Mouse (Mus musculus): ENCODE results near the gene 1810049J17Rik. TPM values are rescaled to one million over a fixed set of nuclear protein-coding genes. Genes with fewer than 3 reads are reported as not detected.

The 1810049J17Rik gene
- polyA plus RNA-seq, 1 experiment from 2014 or later, result not detected

GRCm38 (mm10) chr15:12362001-12362700 lies 40.5 kb upstream of the 1810049J17Rik start:
- Histone ChIP-seq H3K27me3 (replicated peaks; ENCODE audit: low read depth, poor library complexity, severe bottlenecking) (no peaks in the 10 kb centered on the region), H3K36me3 (replicated peaks) (peaks cover 18% of the 10 kb centered on the region), H3K4me1 (peaks cover 8% of the 10 kb centered on the region), H3K4me3 (no peak overlapping the region), H3K27ac (replicated peaks) (no peak overlapping the region), H3K9me3 (no peaks in the 10 kb centered on the region)
- no peak for DNase-seq (ENCODE audit: low spot score)
- WGBS, result 91% methylated on average over 14 of the region's 14 CpGs

GRCm38 (mm10) chr15:12360519-12361212 lies 39.0 kb upstream of the 1810049J17Rik start:
- Histone ChIP-seq H3K27me3 (replicated peaks; ENCODE audit: low read depth, poor library complexity, severe bottlenecking) (no peaks in the 10 kb centered on the region), H3K9me3 (no peaks in the 10 kb centered on the region), H3K36me3 (replicated peaks) (peaks cover 33% of the 10 kb centered on the region), H3K27ac (replicated peaks) (no peak overlapping the region), H3K4me3 (no peak overlapping the region), H3K4me1 (peaks cover under 1% of the 10 kb centered on the region)
- 80% methylated on average over 19 of the region's 19 CpGs for WGBS
- DNase-seq (ENCODE audit: low spot score), result no peak

- Histone ChIP-seq H3K36me3 (replicated peaks) (peaks cover 54% of the 10 kb centered on the region), H3K27me3 (replicated peaks; ENCODE audit: low read depth, poor library complexity, severe bottlenecking) (no peaks in the 10 kb centered on the region), H3K27ac (replicated peaks) (no peak overlapping the region), H3K4me3 (no peak overlapping the region), H3K4me1 (no peaks in the 10 kb centered on the region), H3K9me3 (no peaks in the 10 kb centered on the region)
- no peak for DNase-seq (ENCODE audit: low spot score)
- WGBS, result 92% methylated on average over 5 of the region's 5 CpGs
Measured at GRCm38 (mm10) chr15:12358384-12358783, 36.7 kb upstream of the 1810049J17Rik start.

GRCm38 (mm10) chr15:12357459-12357858 lies 35.8 kb upstream of the 1810049J17Rik start:
- no peak for DNase-seq (ENCODE audit: low spot score)
- Histone ChIP-seq H3K9me3 (no peaks in the 10 kb centered on the region), H3K36me3 (replicated peaks) (peaks cover 63% of the 10 kb centered on the region), H3K4me1 (no peaks in the 10 kb centered on the region), H3K27ac (replicated peaks) (no peak overlapping the region), H3K4me3 (no peak overlapping the region), H3K27me3 (replicated peaks; ENCODE audit: low read depth, poor library complexity, severe bottlenecking) (no peaks in the 10 kb centered on the region)

- no peak overlapping the region for H3K4me3 ChIP-seq
- no peak for DNase-seq (ENCODE audit: low spot score)
- H3K27me3 ChIP-seq (replicated peaks; ENCODE audit: low read depth, poor library complexity, severe bottlenecking), result no peaks in the 10 kb centered on the region
- WGBS, result 79% methylated on average over 7 of the region's 7 CpGs
- H3K4me1 ChIP-seq, result no peaks in the 10 kb centered on the region
- peaks cover 73% of the 10 kb centered on the region for H3K36me3 ChIP-seq (replicated peaks)
- no peaks in the 10 kb centered on the region for H3K9me3 ChIP-seq
- no peak overlapping the region for H3K27ac ChIP-seq (replicated peaks)
Measured at GRCm38 (mm10) chr15:12355907-12356306, 34.2 kb upstream of the 1810049J17Rik start.

GRCm38 (mm10) chr15:12355261-12355660 lies 33.6 kb upstream of the 1810049J17Rik start:
- Histone ChIP-seq H3K27me3 (replicated peaks; ENCODE audit: low read depth, poor library complexity, severe bottlenecking) (no peaks in the 10 kb centered on the region), H3K36me3 (replicated peaks) (peaks cover 72% of the 10 kb centered on the region), H3K4me1 (no peaks in the 10 kb centered on the region), H3K4me3 (no peak overlapping the region), H3K27ac (replicated peaks) (no peak overlapping the region), H3K9me3 (no peaks in the 10 kb centered on the region)
- 96% methylated on average over 6 of the region's 6 CpGs for WGBS
- no peak for DNase-seq (ENCODE audit: low spot score)

GRCm38 (mm10) chr15:12354281-12354810 lies 32.6 kb upstream of the 1810049J17Rik start:
- Histone ChIP-seq H3K4me3 (no peak overlapping the region), H3K36me3 (replicated peaks) (peaks cover 81% of the 10 kb centered on the region), H3K27me3 (replicated peaks; ENCODE audit: low read depth, poor library complexity, severe bottlenecking) (no peaks in the 10 kb centered on the region), H3K27ac (replicated peaks) (no peak overlapping the region), H3K9me3 (no peaks in the 10 kb centered on the region), H3K4me1 (no peaks in the 10 kb centered on the region)
- WGBS, result 93% methylated on average over 2 of the region's 2 CpGs
- no peak for DNase-seq (ENCODE audit: low spot score)

- H3K9me3 ChIP-seq, result no peaks in the 10 kb centered on the region
- no peak for DNase-seq (ENCODE audit: low spot score)
- H3K4me3 ChIP-seq, result no peak overlapping the region
- no peak overlapping the region for H3K27ac ChIP-seq (replicated peaks)
- WGBS, result 97% methylated on average over 7 of the region's 7 CpGs
- peaks cover 85% of the 10 kb centered on the region for H3K36me3 ChIP-seq (replicated peaks)
- H3K27me3 ChIP-seq (replicated peaks; ENCODE audit: low read depth, poor library complexity, severe bottlenecking), result no peaks in the 10 kb centered on the region
- no peaks in the 10 kb centered on the region for H3K4me1 ChIP-seq
Measured at GRCm38 (mm10) chr15:12351470-12351869, 29.8 kb upstream of the 1810049J17Rik start.

- WGBS, result 91% methylated on average over 5 of the region's 5 CpGs
- Histone ChIP-seq H3K27ac (replicated peaks) (no peak overlapping the region), H3K27me3 (replicated peaks; ENCODE audit: low read depth, poor library complexity, severe bottlenecking) (no peaks in the 10 kb centered on the region), H3K4me1 (no peaks in the 10 kb centered on the region), H3K4me3 (no peak overlapping the region), H3K36me3 (replicated peaks) (peaks cover 85% of the 10 kb centered on the region), H3K9me3 (no peaks in the 10 kb centered on the region)
- no peak for DNase-seq (ENCODE audit: low spot score)
Measured at GRCm38 (mm10) chr15:12349840-12350239, 28.1 kb upstream of the 1810049J17Rik start.

- H3K36me3 ChIP-seq (replicated peaks), result peaks cover 87% of the 10 kb centered on the region
- 87% methylated on average over 3 of the region's 3 CpGs for WGBS
- no peak for DNase-seq (ENCODE audit: low spot score)
- H3K27me3 ChIP-seq (replicated peaks; ENCODE audit: low read depth, poor library complexity, severe bottlenecking), result no peaks in the 10 kb centered on the region
- H3K9me3 ChIP-seq, result no peaks in the 10 kb centered on the region
- H3K4me1 ChIP-seq, result no peaks in the 10 kb centered on the region
- no peak overlapping the region for H3K27ac ChIP-seq (replicated peaks)
- H3K4me3 ChIP-seq, result no peak overlapping the region
Measured at GRCm38 (mm10) chr15:12348950-12349349, 27.3 kb upstream of the 1810049J17Rik start.

- Histone ChIP-seq H3K9me3 (no peaks in the 10 kb centered on the region), H3K4me3 (no peak overlapping the region), H3K27me3 (replicated peaks; ENCODE audit: low read depth, poor library complexity, severe bottlenecking) (no peaks in the 10 kb centered on the region), H3K4me1 (no peaks in the 10 kb centered on the region), H3K27ac (replicated peaks) (no peak overlapping the region), H3K36me3 (replicated peaks) (peaks cover 86% of the 10 kb centered on the region)
- WGBS, result 97% methylated on average over 3 of the region's 3 CpGs
- no peak for DNase-seq (ENCODE audit: low spot score)
Measured at GRCm38 (mm10) chr15:12346916-12347315, 25.2 kb upstream of the 1810049J17Rik start.

GRCm38 (mm10) chr15:12341401-12341758 lies 19.7 kb upstream of the 1810049J17Rik start:
- H3K4me1 ChIP-seq, result peaks cover 9% of the 10 kb centered on the region
- H3K4me3 ChIP-seq, result no peak overlapping the region
- H3K27me3 ChIP-seq (replicated peaks; ENCODE audit: low read depth, poor library complexity, severe bottlenecking), result no peaks in the 10 kb centered on the region
- H3K36me3 ChIP-seq (replicated peaks), result peaks cover 51% of the 10 kb centered on the region
- no peaks in the 10 kb centered on the region for H3K9me3 ChIP-seq
- peak overlapping the region; percentile 71 for H3K27ac ChIP-seq (replicated peaks)
- DNase-seq (ENCODE audit: low spot score), result peak; percentile 16
- WGBS, result 42% methylated on average over 4 of the region's 4 CpGs
